Mouse (Mus musculus) stomach, postnatal 0 days (tissue): ENCODE data around the gene Bsg. TPM values are rescaled to one million over a fixed set of nuclear protein-coding genes. Genes with fewer than 3 reads are reported as not detected.
A peak's percentile ranks its signal among the peaks of the same experiment; 100 is the strongest.

ENCODE experiments used
- ATAC-seq: fragments of 200-750 bp; cut with Nextera tagmentation; 2 replicates; pipeline ENCODE4 v1.8.0; 2017; ENCODE audit not compliant: low FRiP score, low TSS enrichment
- DNase-seq: peaks from one replicate; pipeline ENCODE4 v3.0.0-alpha.2; 2016; ENCODE audit warnings: low spot score
- H3K27ac ChIP-seq: fragments of 300-500 bp; sonication (generic); replicated peaks from 2 replicates; pipeline ENCODE4 v1.5.1; 2014; ENCODE audit warnings: mild to moderate bottlenecking, control low read depth
- H3K27me3 ChIP-seq: fragments of 300-500 bp; sonication (generic); 2 replicates; pipeline ENCODE4 v1.6.1; 2014; ENCODE audit warnings: low read length; ENCODE audit not compliant: control insufficient read depth, insufficient read depth
- H3K36me3 ChIP-seq: fragments of 300-500 bp; sonication (generic); 2 replicates; pipeline ENCODE4 v1.6.1; 2014; ENCODE audit warnings: low read length, mixed read lengths; ENCODE audit not compliant: control insufficient read depth, insufficient read depth
- H3K4me1 ChIP-seq: fragments of 300-500 bp; sonication (generic); replicated peaks from 2 replicates; pipeline ENCODE4 v1.6.1; 2014; ENCODE audit warnings: antibody characterized with exemption; ENCODE audit not compliant: control insufficient read depth, insufficient read depth
- H3K4me2 ChIP-seq: fragments of 300-500 bp; sonication (generic); replicated peaks from 2 replicates; pipeline ENCODE4 v1.6.1; 2014; ENCODE audit warnings: low read depth, mild to moderate bottlenecking, control low read depth, moderate library complexity
- H3K4me3 ChIP-seq: fragments of 300-500 bp; sonication (generic); 2 replicates; pipeline ENCODE4 v1.5.1; 2014; ENCODE audit warnings: low read depth, low read length, control low read depth
- H3K9ac ChIP-seq: fragments of 300-500 bp; sonication (generic); 2 replicates; pipeline ENCODE4 v1.6.1; 2014; ENCODE audit warnings: mild to moderate bottlenecking, low read length, control low read depth, mixed read lengths
- H3K9me3 ChIP-seq: fragments of 300-500 bp; sonication (generic); 2 replicates; pipeline ENCODE4 v1.6.1; 2016; ENCODE audit warnings: low read length; ENCODE audit not compliant: control insufficient read depth
- CTCF ChIP-seq: IDR thresholded peaks from 2 replicates; pipeline ENCODE4 v1.5.1; 2016; ENCODE audit warnings: antibody characterized with exemption, low read depth, mild to moderate bottlenecking, moderate library complexity
- EP300 ChIP-seq: optimal IDR thresholded peaks from 2 replicates; pipeline ENCODE3; 2016; ENCODE audit warnings: antibody characterized with exemption
- WGBS: fragments of 180-500 bp; shearing (Covaris S2); extraction: QIAGEN DNeasy Blood & Tissue Kit; methylation state at CpG from one replicate; pipeline ENCODE4 v1.1.7; 2014; 5-methylcytosine and 5-hydroxymethylcytosine counted together
- polyA plus RNA-seq: library from polyadenylated mRNA; unstranded; fragments of >200 nt; fragmentation: Nextera tagmentation; extraction: Ambion mirVana; gene quantifications from 2 replicates; pipeline ENCODE4 v1.2.1, GENCODE M21; 2015

The Bsg gene
- 1,012 and 1,042 TPM in 2 replicates for polyA plus RNA-seq

DNA sequence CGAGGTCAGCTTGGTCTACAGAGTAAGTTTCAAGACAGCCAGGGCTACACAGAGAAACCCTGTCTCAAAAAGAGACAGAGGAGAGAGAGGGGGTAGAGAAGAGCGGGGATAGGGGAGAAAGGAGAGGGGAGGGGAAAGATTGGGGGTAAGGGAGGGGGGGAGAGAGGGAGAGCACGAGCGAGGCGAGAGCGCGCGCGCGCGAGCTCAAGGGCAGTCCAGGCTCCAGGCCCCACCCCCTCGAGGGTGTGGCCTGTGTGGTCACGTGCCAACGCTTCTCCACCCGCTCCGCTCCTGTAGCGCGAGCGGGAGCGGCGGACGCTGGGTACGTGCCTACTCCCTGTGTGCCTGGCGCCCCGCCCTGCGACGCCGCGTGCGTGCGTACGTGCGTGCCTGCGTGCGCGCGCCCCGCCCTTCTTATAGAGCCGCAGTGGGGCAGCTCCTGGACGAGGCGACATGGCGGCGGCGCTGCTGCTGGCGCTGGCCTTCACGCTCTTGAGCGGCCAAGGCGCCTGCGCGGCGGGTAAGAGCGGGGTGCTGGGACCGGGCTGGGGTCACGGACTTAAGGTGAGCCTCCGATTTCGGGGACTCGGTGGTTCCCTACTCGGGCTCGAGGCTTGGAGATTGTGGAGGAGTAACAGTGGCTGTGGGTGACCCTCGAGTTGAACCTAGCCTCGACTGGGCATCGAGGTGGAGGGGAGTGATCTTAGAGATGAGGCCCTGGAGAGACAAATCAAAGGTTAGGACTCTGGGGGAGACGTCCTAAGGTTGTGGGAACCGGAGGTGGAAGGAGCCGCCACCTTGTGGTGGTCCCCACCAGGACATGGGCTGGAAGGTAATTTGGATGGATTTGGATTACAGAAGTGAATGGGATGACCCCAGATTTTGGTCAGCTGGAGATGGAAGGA lies at the start of gene Bsg:
Gene Bsg (plus strand): TSS at position 427 of the 905 bp plus-strand sequence.
- H3K9ac ChIP-seq, result peak within 1 kb of the TSS; percentile 96
- WGBS, result under 1% methylated on average over 54 of the region's 65 CpGs
- TF ChIP-seq EP300, result no peak
- TF ChIP-seq CTCF, result peak; percentile 71
- peak within 1 kb of the TSS; percentile 87 for H3K27ac ChIP-seq
- peak within 1 kb of the TSS; percentile 83 for H3K4me2 ChIP-seq
- ATAC-seq (peak; percentile 94), DNase-seq (peak; percentile 99)
- H3K4me1 ChIP-seq, result peaks cover 8% of the 10 kb centered on the region
- no peaks in the 10 kb centered on the region for H3K27me3 ChIP-seq
- H3K9me3 ChIP-seq, result no peaks in the 10 kb centered on the region
- H3K4me3 ChIP-seq, result peak within 1 kb of the TSS; percentile 73
- H3K36me3 ChIP-seq, result no peaks in the 10 kb centered on the region

DNA sequence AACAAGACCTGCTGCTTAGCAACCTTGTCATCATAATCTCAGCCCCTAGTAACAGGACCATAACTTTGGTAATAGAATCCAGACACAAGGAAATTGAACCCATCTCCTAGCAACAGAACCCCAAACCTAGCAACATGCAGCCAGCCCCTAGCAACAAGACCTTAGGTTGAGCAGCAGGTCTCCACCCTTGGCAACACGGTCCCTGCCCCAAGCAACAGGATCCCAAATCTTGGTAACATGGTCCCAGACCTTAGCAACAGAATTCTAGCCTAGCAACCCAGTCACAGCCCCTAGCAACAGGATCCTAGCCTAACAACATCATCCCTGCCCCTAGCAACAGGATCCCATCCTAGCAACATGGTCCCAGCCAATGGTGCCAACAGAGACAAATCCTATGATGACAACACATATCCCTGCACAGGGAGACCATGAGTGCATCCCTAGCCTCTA lies 49.3 kb upstream of the Bsg start:
- Histone ChIP-seq H3K27me3 (no peaks in the 10 kb centered on the region; the same call in 1 of the 2 replicates), H3K4me2 (no peak overlapping the region), H3K9ac (no peak overlapping the region), H3K4me3 (no peak overlapping the region), H3K36me3 (no peaks in the 10 kb centered on the region), H3K4me1 (no peaks in the 10 kb centered on the region), H3K9me3 (no peaks in the 10 kb centered on the region), H3K27ac (no peak overlapping the region)
- ATAC-seq, result no peak
- TF ChIP-seq CTCF (no peak), EP300 (no peak)
- DNase-seq, result no peak
- WGBS, result 47% methylated on average over 1 of the region's 1 CpGs

DNA sequence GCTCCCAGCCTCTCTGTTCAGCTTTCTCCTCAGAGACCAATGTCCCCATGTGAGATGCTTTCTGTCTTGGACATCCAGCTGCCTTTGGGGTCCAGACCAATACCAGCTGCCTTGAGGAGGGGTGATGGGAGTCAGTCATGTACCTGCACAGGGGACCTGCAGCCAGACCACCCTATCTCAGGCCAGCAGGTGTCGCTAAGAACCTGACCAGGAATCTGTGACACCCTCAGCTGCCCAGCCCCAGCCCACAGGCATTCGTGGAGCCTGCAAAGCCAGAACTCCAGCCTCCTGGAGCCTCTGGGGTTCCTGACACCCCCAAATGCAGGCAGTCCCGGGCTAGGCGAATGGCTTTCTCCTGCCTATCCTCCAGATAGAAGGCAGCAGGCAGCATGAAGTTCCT lies 45.5 kb upstream of the Bsg start:
- no peak overlapping the region; the same call in 1 of the 2 replicates for H3K9ac ChIP-seq
- H3K27me3 ChIP-seq, result no peaks in the 10 kb centered on the region; the same call in 1 of the 2 replicates
- no peak overlapping the region for H3K27ac ChIP-seq
- DNase-seq, result peak; percentile 54
- TF ChIP-seq EP300, result no peak
- peak; percentile 62 for TF ChIP-seq CTCF
- ATAC-seq, result no peak
- H3K9me3 ChIP-seq, result no peaks in the 10 kb centered on the region
- H3K4me1 ChIP-seq, result no peaks in the 10 kb centered on the region
- H3K4me3 ChIP-seq, result no peak overlapping the region
- H3K4me2 ChIP-seq, result no peak overlapping the region
- 15% methylated on average over 4 of the region's 4 CpGs for WGBS
- H3K36me3 ChIP-seq, result no peaks in the 10 kb centered on the region

DNA sequence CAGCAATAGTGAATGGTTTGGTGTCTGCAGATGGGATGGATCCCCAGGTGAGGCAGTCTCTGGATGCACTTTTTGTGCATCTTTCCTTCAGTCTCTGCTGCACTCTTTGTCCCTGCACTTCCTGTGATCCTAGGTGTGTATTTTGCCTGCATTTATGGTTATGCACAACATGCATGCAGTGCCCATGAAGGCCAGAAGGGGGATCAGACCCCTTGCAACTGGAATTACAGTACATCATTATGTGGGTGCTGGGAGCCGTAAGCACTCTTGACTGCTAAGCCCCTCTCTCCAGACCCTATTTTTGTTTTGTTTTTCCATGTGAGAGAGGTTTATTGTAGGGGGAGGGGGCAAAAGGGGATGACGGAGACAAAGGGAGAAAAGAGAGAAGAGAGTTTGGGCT lies 44.0 kb upstream of the Bsg start:
- no peaks in the 10 kb centered on the region for H3K4me1 ChIP-seq
- no peak for TF ChIP-seq EP300
- TF ChIP-seq CTCF, result peak; percentile 58
- ATAC-seq (no peak), DNase-seq (peak; percentile 17)
- WGBS, result 76% methylated on average over 2 of the region's 2 CpGs
- no peaks in the 10 kb centered on the region for H3K9me3 ChIP-seq
- H3K27me3 ChIP-seq, result no peaks in the 10 kb centered on the region; the same call in 1 of the 2 replicates
- no peak overlapping the region for H3K4me3 ChIP-seq
- H3K4me2 ChIP-seq, result no peak overlapping the region
- H3K36me3 ChIP-seq, result no peaks in the 10 kb centered on the region
- H3K27ac ChIP-seq, result no peak overlapping the region
- H3K9ac ChIP-seq, result no peak overlapping the region

DNA sequence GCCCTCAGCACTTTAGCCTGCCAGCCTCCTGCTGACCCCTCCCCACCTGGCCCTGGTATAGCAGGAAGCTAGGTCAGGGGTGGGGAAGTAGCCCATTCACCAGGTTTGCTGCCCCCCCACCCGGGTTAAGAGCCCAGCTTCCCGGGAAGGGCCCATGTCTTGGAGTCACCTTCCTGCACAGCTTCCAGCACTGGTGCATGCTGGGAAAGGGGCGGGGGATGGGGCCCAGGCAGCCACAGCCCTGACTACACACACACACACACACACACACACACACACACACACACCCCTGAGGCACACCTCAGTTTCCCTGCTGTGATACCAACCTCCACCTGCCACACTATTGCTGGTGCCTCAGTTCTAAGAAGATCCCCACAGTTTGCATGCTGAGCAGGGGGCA lies 42.4 kb upstream of the Bsg start:
- Histone ChIP-seq H3K4me3 (no peak overlapping the region), H3K4me1 (no peaks in the 10 kb centered on the region), H3K36me3 (no peaks in the 10 kb centered on the region), H3K4me2 (no peak overlapping the region), H3K27me3 (no peaks in the 10 kb centered on the region), H3K9ac (no peak overlapping the region), H3K9me3 (no peaks in the 10 kb centered on the region), H3K27ac (no peak overlapping the region)
- TF ChIP-seq CTCF (no peak), EP300 (no peak)
- peak; percentile 43 for DNase-seq
- ATAC-seq, result peak; percentile 33; the same call in 1 of the 2 replicates
- 32% methylated on average over 3 of the region's 3 CpGs for WGBS
